Mouse (Mus musculus) limb, embryonic 14.5 days (tissue): ENCODE measurements around the gene Acad10. TPM values are rescaled to one million over a fixed set of nuclear protein-coding genes. Genes with fewer than 3 reads are reported as not detected.
"Not testable (repeated sequence)": the region's sequence is repeated elsewhere in the genome, so short reads cannot be mapped to it uniquely, and the experiment has no call there.

Source experiments
- ATAC-seq: fragments of 200-750 bp; cut with Nextera tagmentation; 2 replicates; pipeline ENCODE4 v1.8.0; 2017; ENCODE audit warnings: low read depth, moderate number of reproducible peaks, moderate TSS enrichment; ENCODE audit not compliant: low FRiP score
- DNase-seq: peaks from one replicate; pipeline ENCODE4 v3.0.0-alpha.2; 2015; ENCODE audit warnings: low spot score
- H3K27ac ChIP-seq: fragments of 300-500 bp; sonication (generic); replicated peaks from 2 replicates; pipeline ENCODE4 v1.5.1; 2014; ENCODE audit warnings: low read depth, mild to moderate bottlenecking, low read length, moderate library complexity, mixed read lengths
- H3K27me3 ChIP-seq: fragments of 300-500 bp; sonication (generic); 2 replicates; pipeline ENCODE4 v1.6.1; 2014; ENCODE audit warnings: low read length, mixed read lengths; ENCODE audit not compliant: control insufficient read depth, insufficient read depth
- H3K36me3 ChIP-seq: fragments of 300-500 bp; sonication (generic); 2 replicates; pipeline ENCODE4 v1.6.1; 2014; ENCODE audit warnings: mild to moderate bottlenecking, low read length, moderate library complexity, mixed read lengths; ENCODE audit not compliant: control insufficient read depth, insufficient read depth
- H3K4me1 ChIP-seq: fragments of 300-500 bp; sonication (generic); 2 replicates; pipeline ENCODE4 v1.6.1; 2014; ENCODE audit warnings: antibody characterized with exemption, low read length, mixed read lengths; ENCODE audit not compliant: control insufficient read depth, insufficient read depth
- H3K4me2 ChIP-seq: fragments of 300-500 bp; sonication (generic); replicated peaks from 2 replicates; pipeline ENCODE4 v1.6.1; 2014; ENCODE audit warnings: low read depth, mild to moderate bottlenecking, low read length, moderate library complexity; ENCODE audit not compliant: severe bottlenecking
- H3K4me3 ChIP-seq: fragments of 300-500 bp; sonication (generic); replicated peaks from 2 replicates; pipeline ENCODE4 v1.5.1; 2014; ENCODE audit warnings: low read length
- H3K9ac ChIP-seq: fragments of 300-500 bp; sonication (generic); 2 replicates; pipeline ENCODE4 v1.6.1; 2014; ENCODE audit warnings: mild to moderate bottlenecking, low read depth, low read length, moderate library complexity; ENCODE audit not compliant: severe bottlenecking
- H3K9me3 ChIP-seq: fragments of 300-500 bp; sonication (generic); 2 replicates; pipeline ENCODE4 v1.6.1; 2016; ENCODE audit warnings: low read length; ENCODE audit not compliant: control insufficient read depth
- POLR2A ChIP-seq: fragments of 200-500 bp; IDR thresholded peaks from 2 replicates; pipeline ENCODE4 v1.8.0; 2012; ENCODE audit warnings: inconsistent platforms, mild to moderate bottlenecking, moderate library complexity, borderline replicate concordance; ENCODE audit not compliant: insufficient read depth, insufficient read length; ENCODE audit errors: extremely low read depth
- WGBS: fragments of 180-500 bp; shearing (Covaris S2); extraction: QIAGEN DNeasy Blood & Tissue Kit; methylation state at CpG from one replicate; pipeline ENCODE4 v1.1.7; 2014; 5-methylcytosine and 5-hydroxymethylcytosine counted together
- polyA plus RNA-seq, 2 experiments: library from polyadenylated mRNA; depleted of rRNA in 1 of 2; stranded (reverse) in 1 of 2; unstranded in 1 of 2; fragments of >200 nt; fragmentation: Nextera tagmentation in 1 of 2; extraction: Ambion mirVana in 1 of 2; gene quantifications; 2 replicates each; pipeline versions ENCODE4 v1.2.1 to v1.2.3; 2012 to 2014

The Acad10 gene
- polyA plus RNA-seq, 2 experiments, result 1.3 to 2.6 TPM

DNA sequence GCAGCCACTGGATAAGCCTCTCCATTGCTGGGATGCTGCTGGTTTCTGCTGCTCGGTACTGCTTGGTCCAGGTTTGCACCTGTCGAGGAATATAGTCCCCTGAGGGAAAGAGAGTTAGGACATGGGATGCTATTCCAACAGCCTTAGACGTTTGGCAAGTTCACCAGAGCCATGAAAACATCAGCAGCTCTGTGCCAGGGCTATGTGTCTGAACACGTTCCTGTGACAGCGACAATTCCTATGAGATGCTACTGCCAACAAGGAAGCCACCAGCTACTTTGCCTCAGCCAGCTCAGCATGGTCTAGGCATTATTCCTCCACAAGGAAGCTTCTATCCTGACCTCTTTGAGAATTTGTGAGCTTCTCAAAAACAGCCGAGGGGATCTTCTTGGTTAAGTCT is 23.0 kb downstream of the Acad10 start:
- Histone ChIP-seq H3K4me3 (no peak overlapping the region), H3K27ac (no peak overlapping the region), H3K9me3 (no peaks in the 10 kb centered on the region), H3K9ac (no peak overlapping the region), H3K27me3 (no peaks in the 10 kb centered on the region), H3K4me2 (no peak overlapping the region), H3K36me3 (no peaks in the 10 kb centered on the region), H3K4me1 (no peaks in the 10 kb centered on the region)
- no peak for TF ChIP-seq POLR2A
- DNase-seq (no peak), ATAC-seq (no peak)
- WGBS, result 75% methylated on average over 6 of the region's 6 CpGs

DNA sequence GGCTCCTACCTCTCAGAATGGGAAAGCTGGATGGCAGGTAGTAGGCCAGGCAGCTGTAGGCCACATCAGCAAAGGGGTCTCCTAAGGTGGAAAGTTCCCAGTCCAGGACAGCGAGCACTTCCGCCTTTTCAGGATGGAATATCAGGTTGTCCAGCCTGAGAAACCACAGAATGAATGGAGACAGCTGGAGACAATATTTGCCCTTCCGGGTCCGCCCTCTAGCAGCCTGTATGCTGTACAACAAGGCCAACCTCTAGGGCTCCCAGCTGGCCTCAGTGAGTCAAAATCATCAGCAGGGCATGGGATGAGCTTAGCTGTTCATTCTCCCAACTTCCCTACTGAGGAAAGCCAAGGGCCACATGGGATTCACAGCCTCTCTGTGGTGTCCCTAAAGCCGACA is 25.6 kb downstream of the Acad10 start:
- Histone ChIP-seq H3K27ac (no peak overlapping the region), H3K4me2 (no peak overlapping the region), H3K9ac (no peak overlapping the region), H3K9me3 (no peaks in the 10 kb centered on the region), H3K4me3 (no peak overlapping the region), H3K27me3 (no peaks in the 10 kb centered on the region), H3K36me3 (no peaks in the 10 kb centered on the region), H3K4me1 (no peaks in the 10 kb centered on the region)
- no peak for DNase-seq
- 93% methylated on average over 5 of the region's 5 CpGs for WGBS
- TF ChIP-seq POLR2A, result no peak
- ATAC-seq, result no peak

DNA sequence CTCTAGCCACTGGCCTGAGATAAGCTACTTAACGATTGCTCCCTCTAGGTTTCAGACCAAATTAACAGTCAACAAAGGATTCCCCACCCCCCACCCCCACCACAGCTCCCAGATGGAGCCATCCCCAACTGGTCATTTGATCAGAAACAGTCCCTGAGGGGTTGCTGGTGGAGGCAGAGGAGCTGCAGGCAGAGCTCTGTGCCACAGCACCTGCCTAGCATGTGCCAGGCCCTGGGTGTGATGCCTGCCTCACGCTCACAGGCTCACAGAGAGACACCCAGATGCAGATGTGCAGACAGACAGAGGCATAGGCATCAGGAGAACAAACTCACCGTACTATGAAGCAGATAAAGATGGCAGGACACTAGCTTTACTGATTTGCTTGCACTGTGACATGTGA is 27.5 kb downstream of the Acad10 start:
- ATAC-seq, result no peak
- Histone ChIP-seq H3K27me3 (no peaks in the 10 kb centered on the region), H3K4me3 (no peak overlapping the region), H3K36me3 (no peaks in the 10 kb centered on the region), H3K4me2 (no peak overlapping the region), H3K9ac (no peak overlapping the region), H3K4me1 (no peaks in the 10 kb centered on the region), H3K27ac (no peak overlapping the region), H3K9me3 (no peaks in the 10 kb centered on the region)
- WGBS, result 37% methylated on average over 3 of the region's 3 CpGs
- no peak for DNase-seq
- no peak for TF ChIP-seq POLR2A

DNA sequence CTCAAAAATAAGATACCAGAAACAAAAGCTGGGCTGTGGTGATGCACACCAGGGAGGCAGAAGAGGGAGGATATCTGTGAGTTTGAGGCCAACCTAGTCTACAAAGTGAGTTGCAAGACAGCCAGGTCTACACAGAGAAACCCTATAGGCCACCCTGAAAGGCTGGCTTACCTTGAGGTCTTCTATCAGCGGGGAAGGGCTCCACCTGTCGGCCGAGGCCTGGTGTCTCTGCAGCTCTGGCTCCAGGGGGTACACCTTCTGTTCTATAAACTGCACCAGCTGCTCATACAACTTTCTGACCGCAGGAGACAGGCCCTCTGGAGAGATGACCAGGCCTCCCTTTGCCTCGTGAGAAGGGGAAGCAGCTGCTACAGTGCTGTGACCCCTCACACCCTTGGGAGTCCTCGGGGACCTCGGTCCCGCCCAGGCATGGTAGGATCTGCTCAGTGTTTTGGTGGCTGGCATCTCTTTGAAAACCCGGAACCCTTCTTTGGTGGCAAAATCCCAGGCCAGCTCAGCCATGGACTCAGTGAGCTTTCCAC is 29.1 kb downstream of the Acad10 start:
- ATAC-seq, H3K27me3 ChIP-seq, H3K9me3 ChIP-seq, H3K4me2 ChIP-seq, H3K4me3 ChIP-seq, H3K4me1 ChIP-seq, DNase-seq, H3K27ac ChIP-seq, H3K9ac ChIP-seq, H3K36me3 ChIP-seq: not testable (repeated sequence)
- 57% methylated on average over 6 of the region's 9 CpGs for WGBS

DNA sequence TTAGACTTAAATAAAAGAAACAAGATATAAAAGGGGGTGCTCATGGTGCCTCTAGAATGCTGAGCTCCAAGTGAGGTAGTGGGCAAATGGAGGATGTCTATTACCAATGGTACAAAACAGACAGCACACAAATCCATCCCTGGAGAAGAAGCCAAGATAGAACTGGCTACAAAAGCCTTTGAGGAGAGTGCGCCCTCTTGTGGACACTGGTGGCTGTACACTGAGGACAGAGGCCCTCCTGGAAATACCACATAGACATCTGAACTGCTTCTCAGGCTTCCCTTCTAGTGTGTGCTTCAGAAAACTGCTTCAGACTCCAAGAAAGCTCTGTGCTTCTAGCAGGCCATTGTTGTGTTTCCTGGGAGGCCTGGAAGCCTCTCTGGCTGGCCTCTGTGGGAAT is 32.4 kb downstream of the Acad10 start:
- Histone ChIP-seq H3K9ac (no peak overlapping the region), H3K4me1 (no peaks in the 10 kb centered on the region), H3K4me3 (no peak overlapping the region), H3K4me2 (no peak overlapping the region), H3K9me3 (no peaks in the 10 kb centered on the region), H3K27ac (no peak overlapping the region), H3K27me3 (no peaks in the 10 kb centered on the region), H3K36me3 (no peaks in the 10 kb centered on the region)
- DNase-seq (peak; percentile 57), ATAC-seq (no peak)
- TF ChIP-seq POLR2A, result no peak
- 0% methylated on average over 1 of the region's 1 CpGs for whole genome bisulfite sequencing

DNA sequence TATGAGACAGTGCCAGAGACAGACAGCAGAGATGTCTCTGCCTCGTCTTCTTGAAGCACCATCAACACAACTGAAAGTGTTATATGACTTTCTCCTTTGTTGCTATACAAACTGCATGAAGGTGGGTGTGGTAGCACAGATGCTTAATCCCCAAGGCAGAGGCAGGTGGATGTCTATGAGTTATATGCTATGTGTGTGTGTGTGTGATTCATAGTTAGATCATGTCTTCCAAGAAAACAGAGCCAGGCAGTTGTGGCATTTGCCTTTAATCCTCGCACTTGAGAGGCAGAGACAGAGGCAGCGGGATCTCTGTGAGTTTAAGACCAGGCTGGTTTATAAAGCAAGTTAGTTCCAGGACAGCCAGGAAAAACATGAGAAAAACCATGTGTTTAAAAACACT is 37.1 kb downstream of the Acad10 start:
- DNase-seq, result no peak
- no peak for ATAC-seq
- Histone ChIP-seq H3K27me3 (no peaks in the 10 kb centered on the region), H3K27ac (no peak overlapping the region), H3K4me1 (peaks cover 6% of the 10 kb centered on the region), H3K36me3 (no peaks in the 10 kb centered on the region), H3K4me2 (no peak overlapping the region), H3K4me3 (no peak overlapping the region), H3K9ac (no peak overlapping the region), H3K9me3 (no peaks in the 10 kb centered on the region)
- 87% methylated on average over 3 of the region's 3 CpGs for WGBS
- no peak for TF ChIP-seq POLR2A
